Mouse (Mus musculus) C2C12 (cell line): Measurements from ENCODE around the gene Tuba1b. TPM values are rescaled to one million over a fixed set of nuclear protein-coding genes. Genes with fewer than 3 reads are reported as not detected.

Experiments
- H3K27me3 ChIP-seq: one replicate; pipeline ENCODE4 v1.6.1; 2011; ENCODE audit not compliant: control insufficient read depth, insufficient read depth, insufficient read length
- H3K36me3 ChIP-seq: one replicate; pipeline ENCODE4 v1.6.1; 2011; ENCODE audit not compliant: control insufficient read depth, insufficient read depth
- H3K4me3 ChIP-seq: one replicate; pipeline ENCODE4 v1.5.1; 2011; ENCODE audit warnings: mild to moderate bottlenecking, control low read depth; ENCODE audit not compliant: poor library complexity, insufficient read depth, severe bottlenecking
- H3K79me2 ChIP-seq: one replicate; pipeline ENCODE4 v1.6.1; 2011; ENCODE audit not compliant: control insufficient read depth, insufficient read depth
- H3K79me3 ChIP-seq: one replicate; pipeline ENCODE4 v1.6.1; 2011; ENCODE audit warnings: low read depth, control low read depth
- H3ac ChIP-seq: one replicate; pipeline ENCODE3; 2011; ENCODE audit warnings: low read depth; ENCODE audit not compliant: control insufficient read depth, insufficient read length
- CEBPB ChIP-seq: IDR thresholded peaks from one replicate; pipeline ENCODE4 v1.6.1; 2011; ENCODE audit warnings: low read depth, mild to moderate bottlenecking, control low read depth, moderate library complexity
- CTCF ChIP-seq: IDR thresholded peaks from one replicate; pipeline ENCODE4 v1.5.1; 2011; ENCODE audit not compliant: control insufficient read depth, insufficient read depth, insufficient read length
- FOSL1 ChIP-seq: IDR thresholded peaks from one replicate; pipeline ENCODE4 v1.8.0; 2011; ENCODE audit warnings: mild to moderate bottlenecking, low read length; ENCODE audit not compliant: poor library complexity, insufficient read depth, severe bottlenecking
- MAX ChIP-seq: IDR thresholded peaks from one replicate; pipeline ENCODE4 v1.6.1; 2011; ENCODE audit warnings: mild to moderate bottlenecking, control low read depth
- MYOD1 ChIP-seq: IDR thresholded peaks from one replicate; pipeline ENCODE4 v1.6.1; 2011; ENCODE audit warnings: low read depth; ENCODE audit not compliant: control insufficient read depth, insufficient read length
- MYOG ChIP-seq: IDR thresholded peaks from one replicate; pipeline ENCODE4 v1.6.1; 2011; ENCODE audit not compliant: control insufficient read depth, insufficient read length; ENCODE audit errors: extremely low read depth
- USF1 ChIP-seq: IDR thresholded peaks from one replicate; pipeline ENCODE4 v1.6.1; 2011; ENCODE audit warnings: low read depth, mild to moderate bottlenecking, control low read depth, moderate library complexity
- polyA plus RNA-seq: library from polyadenylated mRNA; unstranded; fragments of >200 nt; fragmentation: generic; extraction: Trizol; gene quantifications from one replicate; pipeline ENCODE4 v1.2.1, GENCODE M21; 2012; ENCODE audit warnings: missing spikeins

Tuba1b gene
- polyA plus RNA-seq, 1 experiment: 3,512 TPM

GRCm38 (mm10) chr15:98901530-98901929 is 32.8 kb downstream of the Tuba1b start:
- Histone ChIP-seq H3K27me3 (peaks cover 11% of the 10 kb centered on the region), H3K79me3 (no peaks in the 10 kb centered on the region), H3K79me2 (no peaks in the 10 kb centered on the region), H3ac (no peak overlapping the region), H3K4me3 (no peak overlapping the region), H3K36me3 (no peaks in the 10 kb centered on the region)
- TF ChIP-seq MYOD1 (no peak), MAX (no peak), CEBPB (no peak), FOSL1 (no peak), MYOG (no peak), USF1 (no peak), CTCF (no peak)

- no peak for TF ChIP-seq MYOD1
- no peak for TF ChIP-seq CEBPB
- TF ChIP-seq CTCF: no peak
- TF ChIP-seq MAX: no peak
- no peaks in the 10 kb centered on the region for H3K79me2 ChIP-seq
- H3ac ChIP-seq: no peak within 1 kb of the TSS
- H3K4me3 ChIP-seq: no peak within 1 kb of the TSS
- H3K79me3 ChIP-seq: no peaks in the 10 kb centered on the region
- peaks cover 15% of the 10 kb centered on the region for H3K27me3 ChIP-seq
- H3K36me3 ChIP-seq: no peaks in the 10 kb centered on the region
Observed at GRCm38 (mm10) chr15:98897928-98898800, 36.2 kb downstream of the Tuba1b start, which contains the start of gene Dhh. TSS of gene Dhh (minus strand) at chr15:98898540.

DNA sequence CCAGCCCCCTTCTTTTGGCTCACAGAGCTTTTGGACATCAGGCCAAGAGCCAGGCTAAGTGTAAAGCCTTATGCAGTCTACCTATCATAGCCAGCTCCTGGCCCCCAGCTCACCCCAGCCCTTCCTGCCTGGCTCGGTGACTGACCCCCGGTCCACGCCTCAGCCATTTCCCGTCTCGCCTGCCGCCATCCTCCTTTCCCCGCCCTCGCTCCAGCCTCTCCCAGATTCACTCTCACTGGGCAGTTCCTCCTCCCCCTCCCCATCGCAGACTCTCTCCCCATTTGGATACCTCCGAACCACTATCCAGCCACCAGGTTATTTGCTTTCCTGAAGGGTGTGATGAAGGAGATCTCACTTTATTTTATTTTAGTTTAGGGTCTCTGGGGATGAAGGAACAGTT is 36.9 kb downstream of the Tuba1b start:
- Histone ChIP-seq H3K27me3 (peaks cover 15% of the 10 kb centered on the region), H3K4me3 (no peak overlapping the region), H3K36me3 (no peaks in the 10 kb centered on the region), H3K79me3 (no peaks in the 10 kb centered on the region), H3ac (no peak overlapping the region), H3K79me2 (no peaks in the 10 kb centered on the region)
- TF ChIP-seq CTCF: no peak
- no peak for TF ChIP-seq FOSL1
- TF ChIP-seq MYOG: no peak
- no peak for TF ChIP-seq USF1
- no peak for TF ChIP-seq CEBPB
- no peak for TF ChIP-seq MYOD1
- no peak for TF ChIP-seq MAX

GRCm38 (mm10) chr15:98895635-98896589 is 38.5 kb downstream of the Tuba1b start:
- TF ChIP-seq MYOD1 (no peak), CTCF (no peak), CEBPB (no peak), FOSL1 (no peak), MAX (no peak), USF1 (no peak), MYOG (no peak)
- Histone ChIP-seq H3K79me3 (no peaks in the 10 kb centered on the region), H3K27me3 (peaks cover 15% of the 10 kb centered on the region), H3ac (no peak overlapping the region), H3K36me3 (no peaks in the 10 kb centered on the region), H3K4me3 (no peak overlapping the region), H3K79me2 (no peaks in the 10 kb centered on the region)

DNA sequence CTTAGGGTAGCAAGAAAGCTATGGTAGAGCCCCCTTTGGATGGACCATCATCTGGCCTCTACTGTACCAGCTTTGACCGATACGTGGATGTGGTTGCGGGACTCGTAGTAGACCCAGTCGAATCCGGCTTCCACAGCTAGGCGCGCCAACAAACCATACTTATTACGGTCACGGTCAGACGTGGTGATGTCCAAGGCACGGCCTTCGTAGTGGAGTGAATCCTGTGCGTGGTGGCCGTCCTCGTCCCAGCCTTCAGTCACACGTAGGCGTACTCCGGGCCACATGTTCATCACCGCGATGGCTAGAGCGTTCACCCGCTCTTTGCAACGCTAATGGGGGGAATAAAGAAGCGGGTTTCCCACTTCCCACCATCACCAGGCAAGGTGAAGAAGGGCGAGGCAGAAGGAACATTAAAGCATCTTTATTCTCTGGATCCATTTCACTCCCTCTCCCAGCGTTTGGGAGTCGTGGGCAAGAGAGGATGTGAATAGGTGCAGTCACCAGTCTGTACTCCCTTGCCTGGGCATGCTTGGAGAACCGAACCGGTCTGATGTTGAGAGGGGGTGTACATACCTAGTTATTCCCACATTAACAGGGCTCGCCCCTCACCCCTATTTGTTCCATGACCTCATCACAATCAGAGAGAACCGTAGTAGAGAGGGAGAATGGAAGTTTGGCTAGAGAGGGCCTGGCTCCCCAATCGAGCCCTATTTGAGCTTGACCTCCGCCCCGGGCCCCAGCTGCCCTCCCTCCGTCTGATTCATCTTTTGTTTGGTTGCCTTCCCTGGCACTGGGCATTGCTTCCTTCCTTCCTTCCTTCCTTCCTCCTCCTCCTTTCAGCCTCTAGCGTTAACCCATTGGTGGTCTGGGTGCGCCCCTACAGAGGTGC is 39.4 kb downstream of the Tuba1b start:
- H3K4me3 ChIP-seq: no peak overlapping the region

More for the DNA sequence above, 39.4 kb downstream of the Tuba1b start:
- Histone ChIP-seq H3K27me3 (peaks cover 15% of the 10 kb centered on the region), H3K79me2 (no peaks in the 10 kb centered on the region), H3K36me3 (no peaks in the 10 kb centered on the region), H3K79me3 (no peaks in the 10 kb centered on the region), H3ac (no peak overlapping the region)
- TF ChIP-seq USF1: no peak
- no peak for TF ChIP-seq MAX
- TF ChIP-seq FOSL1: no peak
- no peak for TF ChIP-seq CTCF
- TF ChIP-seq CEBPB: no peak
- TF ChIP-seq MYOG: no peak
- TF ChIP-seq MYOD1: no peak
